23 mouse cellular contexts compared by ENCODE assay signal in the genomic region with DNA sequence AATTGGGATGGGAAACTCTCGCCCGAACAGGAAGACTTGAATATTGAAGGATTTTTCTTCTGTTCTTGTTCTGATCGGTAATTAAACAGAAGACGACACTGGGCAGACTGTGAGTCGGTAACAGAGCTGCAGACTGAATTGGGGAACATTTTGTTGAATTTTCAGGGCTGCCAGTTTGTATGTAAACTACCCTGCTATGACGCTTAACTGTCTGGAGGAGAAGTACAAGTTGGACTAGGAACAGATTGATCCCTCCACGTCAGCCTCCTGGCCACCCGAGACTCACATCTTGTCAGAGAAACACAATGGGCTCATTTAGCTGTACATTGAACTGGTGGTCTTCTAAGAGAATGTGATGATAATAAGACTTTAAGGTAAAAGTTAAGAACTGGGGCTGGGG.
"Had no signal": no experiment of that assay in that cellular context is flagged by ENCODE, and none has a peak within 500 bp of the region (broad histone marks: within the 10 kb centered on the region; RNA-seq: fewer than 3 reads in every experiment).

No protein-coding gene starts in this region.

- H3K4me3 ChIP-seq: limb, embryonic 12.5 days; limb, embryonic 15.5 days; liver, embryonic 12.5 days; liver, embryonic 15.5 days; midbrain, embryonic 12.5 days; midbrain, embryonic 15.5 days; neural tube, embryonic 12.5 days; neural tube, embryonic 15.5 days had no signal

- H3K27me3 ChIP-seq: limb, embryonic 12.5 days; limb, embryonic 15.5 days; liver, embryonic 12.5 days; liver, embryonic 15.5 days; midbrain, embryonic 12.5 days; midbrain, embryonic 15.5 days; neural tube, embryonic 12.5 days; neural tube, embryonic 15.5 days had no signal

- DNase-seq: kidney, adult 11 months; kidney, adult 8-10 months; kidney, postnatal 14 days; kidney, postnatal 4 days; left cerebral cortex, postnatal 4 days; lung, adult 2 months; lung, postnatal 14 days; lung, postnatal 4 days; right cerebral cortex, adult 18-20 months; right cerebral cortex, postnatal 14 days; right cerebral cortex, postnatal 4 days; thymus, adult 2 months; thymus, postnatal 14 days; thymus, postnatal 4 days had no signal

- ATAC-seq: liver, embryonic 12.5 days; midbrain, embryonic 15.5 days had no signal

- H3K9me3 ChIP-seq: limb, embryonic 12.5 days; limb, embryonic 15.5 days; liver, embryonic 12.5 days; liver, embryonic 15.5 days; midbrain, embryonic 12.5 days; midbrain, embryonic 15.5 days; neural tube, embryonic 12.5 days; neural tube, embryonic 15.5 days had no signal

- H3K27ac ChIP-seq: limb, embryonic 12.5 days; limb, embryonic 15.5 days; liver, embryonic 12.5 days; liver, embryonic 15.5 days; midbrain, embryonic 12.5 days; midbrain, embryonic 15.5 days; neural tube, embryonic 12.5 days; neural tube, embryonic 15.5 days; stomach, postnatal 0 days had no signal
